Mouse (Mus musculus): Measurements from ENCODE around the gene Scarf2.

DNA sequence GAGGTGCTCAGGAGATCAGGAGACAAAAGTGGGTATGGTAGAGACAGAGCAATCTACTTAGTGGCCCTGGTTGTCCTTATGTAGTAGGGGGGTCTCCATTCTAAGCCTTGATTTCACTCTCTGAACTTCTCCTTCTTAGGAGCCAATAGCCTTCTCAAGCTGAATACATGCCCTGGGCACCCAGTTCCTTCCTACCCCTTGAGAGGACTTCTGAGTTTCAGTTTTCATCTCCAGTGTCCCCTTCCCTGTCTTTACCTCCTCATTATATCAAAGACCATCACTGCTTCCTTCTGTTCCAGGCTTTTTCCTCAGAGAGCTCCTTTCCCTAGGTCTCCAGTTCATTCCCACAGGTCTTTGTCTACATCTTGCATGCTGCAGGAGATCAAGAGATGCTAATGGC lies 563 bp upstream of the Scarf2 start:
- TF ChIP-seq E2F4 (IDR thresholded peaks at IDR 0.05; ENCODE audit: borderline replicate concordance, low read depth, low read length) (no peak), CTCF (IDR thresholded peaks at IDR 0.05 in 2 of 3, conservative IDR thresholded peaks at IDR 0.05 in 1 of 3; ENCODE audit: control insufficient read depth in 1 of 3, insufficient read depth in 1 of 3, low read depth in 2 of 3, low read length in 3 of 3, poor library complexity in 1 of 3, severe bottlenecking in 1 of 3) (no peak), POLR2AphosphoS2 (IDR thresholded peaks at IDR 0.05; ENCODE audit: low read length) (no peak), KAT2A (conservative IDR thresholded peaks at IDR 0.05; ENCODE audit: low read depth, low read length) (no peak), TCF12 (IDR thresholded peaks at IDR 0.05; ENCODE audit: low read depth, low read length) (no peak)
